Mouse (Mus musculus) testis, adult 2 months (tissue): ENCODE data around the gene Pola2. TPM values are rescaled to one million over a fixed set of nuclear protein-coding genes. Genes with fewer than 3 reads are reported as not detected.

ENCODE experiments used
- H3K27ac ChIP-seq: fragments of 200-500 bp; 2 replicates; pipeline ENCODE4 v1.5.1; 2012; ENCODE audit warnings: low read depth, low read length; ENCODE audit not compliant: control insufficient read depth, insufficient read depth
- H3K27me3 ChIP-seq: fragments of 200-500 bp; 2 replicates; pipeline ENCODE4 v1.6.1; 2012; ENCODE audit warnings: mild to moderate bottlenecking, low read length, moderate library complexity; ENCODE audit not compliant: control insufficient read depth, insufficient read depth
- H3K36me3 ChIP-seq: fragments of 200-500 bp; 2 replicates; pipeline ENCODE4 v1.6.1; 2012; ENCODE audit warnings: mild to moderate bottlenecking, low read length; ENCODE audit not compliant: control insufficient read depth, insufficient read depth
- H3K4me1 ChIP-seq: fragments of 200-500 bp; 2 replicates; pipeline ENCODE4 v1.6.1; 2012; ENCODE audit warnings: low read length; ENCODE audit not compliant: control insufficient read depth, insufficient read depth
- H3K4me3 ChIP-seq: fragments of 200-500 bp; 2 replicates; pipeline ENCODE4 v1.5.1; 2012; ENCODE audit warnings: low read depth, mild to moderate bottlenecking, low read length, moderate library complexity, mixed read lengths; ENCODE audit not compliant: control insufficient read depth
- CTCF ChIP-seq: fragments of 200-500 bp; IDR thresholded peaks from 2 replicates; pipeline ENCODE4 v1.5.1; 2012; ENCODE audit warnings: low read depth, mild to moderate bottlenecking, inconsistent platforms, low read length, moderate library complexity; ENCODE audit not compliant: control insufficient read depth, insufficient read depth, insufficient replicate concordance
- POLR2A ChIP-seq: fragments of 200-500 bp; IDR thresholded peaks from 2 replicates; pipeline ENCODE4 v1.6.1; 2012; ENCODE audit warnings: low read depth, mild to moderate bottlenecking, inconsistent platforms, low read length, moderate library complexity; ENCODE audit not compliant: control insufficient read depth
- polyA plus RNA-seq: library from polyadenylated mRNA; depleted of rRNA; stranded (reverse); fragments of >200 nt; gene quantifications from 2 replicates; pipeline ENCODE4 v1.2.3, GENCODE M21; 2012

The Pola2 gene
- polyA plus RNA-seq, 1 experiment: 31.4 TPM

DNA sequence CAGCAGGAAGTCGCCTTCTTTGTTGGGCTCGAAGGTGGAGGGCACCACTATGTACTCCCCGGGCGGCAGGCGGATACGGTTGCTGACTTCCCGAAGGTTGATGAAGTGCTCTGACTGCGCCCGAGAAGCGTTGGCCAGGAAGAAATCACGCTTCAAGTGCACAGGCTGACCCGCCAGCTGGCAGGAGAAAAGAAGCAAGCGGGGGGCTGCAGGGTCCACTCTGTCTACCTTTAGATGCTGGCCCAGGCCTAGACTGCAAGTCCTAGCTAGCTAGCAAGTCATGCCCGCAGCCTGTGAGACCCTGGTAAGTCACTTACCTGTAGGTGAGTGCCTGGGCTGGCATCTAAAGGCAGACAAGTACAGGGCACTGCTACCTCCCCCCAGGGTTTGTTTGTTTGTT is 30.7 kb upstream of the Pola2 start:
- no peak for TF ChIP-seq POLR2A
- TF ChIP-seq CTCF: no peak
- Histone ChIP-seq H3K27me3 (no peaks in the 10 kb centered on the region), H3K36me3 (no peaks in the 10 kb centered on the region), H3K27ac (no peak overlapping the region), H3K4me3 (no peak overlapping the region), H3K4me1 (peaks cover 2% of the 10 kb centered on the region)

DNA sequence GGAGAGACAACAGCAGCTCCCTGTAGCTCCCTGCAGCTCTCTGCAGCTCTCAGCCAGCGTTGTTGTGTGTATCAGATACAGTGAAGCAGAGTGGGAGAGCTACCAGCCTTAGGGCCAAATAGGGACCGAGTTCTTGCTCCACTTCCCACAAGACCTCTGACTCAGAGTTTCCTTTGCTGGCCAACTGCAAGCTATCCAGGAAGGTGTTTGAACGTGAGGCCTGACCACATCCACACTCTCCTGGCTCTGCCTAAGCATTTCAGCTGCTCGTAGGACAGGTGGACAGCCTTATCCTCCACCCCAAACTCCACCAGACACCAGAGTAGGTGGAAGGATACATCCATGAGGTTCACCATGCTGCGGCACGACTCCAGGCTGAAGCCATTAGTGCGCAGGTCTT is 28.0 kb upstream of the Pola2 start:
- Histone ChIP-seq H3K4me3 (no peak overlapping the region), H3K27me3 (no peaks in the 10 kb centered on the region), H3K27ac (no peak overlapping the region), H3K36me3 (no peaks in the 10 kb centered on the region), H3K4me1 (peaks cover 10% of the 10 kb centered on the region)
- no peak for TF ChIP-seq POLR2A
- no peak for TF ChIP-seq CTCF

DNA sequence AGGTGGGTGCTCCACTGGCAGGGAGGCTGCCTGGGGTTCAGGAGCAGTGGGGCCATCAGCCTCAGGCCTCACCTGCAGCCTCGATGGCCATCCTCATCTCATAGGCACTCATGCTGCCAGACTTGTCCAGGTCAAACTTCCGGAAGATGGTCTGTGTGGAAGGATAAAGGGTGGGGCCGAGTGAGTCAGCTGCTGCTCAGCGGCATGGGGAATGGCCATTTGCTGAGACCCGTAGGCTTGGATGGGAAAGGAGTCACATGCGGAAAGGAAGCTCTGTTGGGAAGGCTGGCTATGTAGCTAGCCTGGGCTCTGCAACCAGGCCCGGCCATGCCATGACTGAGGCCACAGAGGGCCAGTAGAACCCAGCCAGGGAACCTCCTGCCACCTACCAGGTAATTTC is 27.5 kb upstream of the Pola2 start:
- H3K27me3 ChIP-seq: no peaks in the 10 kb centered on the region
- peaks cover 10% of the 10 kb centered on the region for H3K4me1 ChIP-seq
- H3K27ac ChIP-seq: no peak overlapping the region
- no peak overlapping the region for H3K4me3 ChIP-seq
- TF ChIP-seq POLR2A (no peak), CTCF (no peak)
- no peaks in the 10 kb centered on the region for H3K36me3 ChIP-seq

DNA sequence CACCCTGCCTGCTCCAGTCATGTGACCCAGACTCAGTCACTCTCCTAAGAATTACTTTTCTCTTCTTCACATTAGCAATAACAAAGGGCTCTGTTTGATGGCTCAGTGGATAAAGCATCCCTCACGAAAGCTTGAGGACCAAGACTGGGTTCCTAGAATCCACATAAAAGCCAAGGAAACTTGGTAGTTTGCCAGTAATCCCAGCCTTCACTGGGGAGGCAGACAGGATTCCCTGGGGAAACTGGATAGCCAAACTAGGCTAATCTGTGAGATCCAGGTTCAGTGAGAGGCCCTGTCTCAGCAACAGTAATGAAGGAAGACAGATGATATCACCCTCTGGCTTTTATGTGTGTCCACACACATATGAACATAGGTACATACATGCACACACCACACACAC is 26.9 kb upstream of the Pola2 start:
- TF ChIP-seq POLR2A: no peak
- Histone ChIP-seq H3K36me3 (no peaks in the 10 kb centered on the region), H3K4me1 (peaks cover 10% of the 10 kb centered on the region), H3K27me3 (no peaks in the 10 kb centered on the region), H3K27ac (no peak overlapping the region), H3K4me3 (no peak overlapping the region)

DNA sequence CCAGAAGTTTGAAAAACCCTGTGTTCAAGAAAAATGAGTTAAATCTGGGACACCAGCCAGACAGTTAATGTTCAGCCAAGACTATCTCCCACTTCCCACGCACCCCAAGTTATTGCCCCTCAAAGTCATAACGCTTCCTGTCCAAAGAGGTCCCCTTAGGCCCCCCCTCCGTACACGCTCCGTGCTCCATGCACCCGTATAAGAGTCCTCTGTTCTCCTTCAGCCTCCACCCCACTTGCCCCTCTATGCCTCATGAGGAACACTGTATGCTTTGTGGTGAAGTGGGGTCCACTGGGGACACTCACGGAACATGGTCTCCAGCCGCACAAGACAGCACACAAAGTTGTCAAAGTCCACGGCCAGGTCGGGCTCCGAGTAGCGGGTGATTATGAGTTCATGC is 26.0 kb upstream of the Pola2 start:
- no peaks in the 10 kb centered on the region for H3K36me3 ChIP-seq
- no peaks in the 10 kb centered on the region for H3K27me3 ChIP-seq
- no peak overlapping the region for H3K27ac ChIP-seq
- no peak for TF ChIP-seq CTCF
- TF ChIP-seq POLR2A: no peak
- H3K4me3 ChIP-seq: no peak overlapping the region
- H3K4me1 ChIP-seq: peaks cover 10% of the 10 kb centered on the region

DNA sequence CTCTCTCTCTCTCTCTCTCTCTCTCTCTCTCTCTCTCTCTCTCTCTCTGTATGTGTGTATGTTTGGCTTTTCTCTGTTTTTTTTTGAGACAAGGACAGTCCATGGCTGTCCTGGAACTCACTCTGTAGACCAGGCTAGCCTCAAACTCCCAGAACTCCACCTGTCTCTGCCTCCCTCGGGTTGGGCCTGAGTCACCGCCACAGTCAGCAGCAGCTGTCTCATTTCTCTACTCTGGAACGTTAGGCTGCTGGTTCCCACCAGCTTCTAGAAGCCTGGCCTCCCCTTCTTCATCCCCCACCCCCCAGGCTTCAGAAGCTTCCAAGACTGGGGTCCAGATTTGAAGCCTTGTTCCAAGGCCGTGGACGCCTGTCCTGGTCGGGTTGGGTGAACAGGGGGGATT is 25.6 kb upstream of the Pola2 start:
- Histone ChIP-seq H3K4me3 (no peak overlapping the region), H3K36me3 (no peaks in the 10 kb centered on the region), H3K27me3 (no peaks in the 10 kb centered on the region), H3K4me1 (peaks cover 10% of the 10 kb centered on the region), H3K27ac (no peak overlapping the region)
- TF ChIP-seq POLR2A: no peak

DNA sequence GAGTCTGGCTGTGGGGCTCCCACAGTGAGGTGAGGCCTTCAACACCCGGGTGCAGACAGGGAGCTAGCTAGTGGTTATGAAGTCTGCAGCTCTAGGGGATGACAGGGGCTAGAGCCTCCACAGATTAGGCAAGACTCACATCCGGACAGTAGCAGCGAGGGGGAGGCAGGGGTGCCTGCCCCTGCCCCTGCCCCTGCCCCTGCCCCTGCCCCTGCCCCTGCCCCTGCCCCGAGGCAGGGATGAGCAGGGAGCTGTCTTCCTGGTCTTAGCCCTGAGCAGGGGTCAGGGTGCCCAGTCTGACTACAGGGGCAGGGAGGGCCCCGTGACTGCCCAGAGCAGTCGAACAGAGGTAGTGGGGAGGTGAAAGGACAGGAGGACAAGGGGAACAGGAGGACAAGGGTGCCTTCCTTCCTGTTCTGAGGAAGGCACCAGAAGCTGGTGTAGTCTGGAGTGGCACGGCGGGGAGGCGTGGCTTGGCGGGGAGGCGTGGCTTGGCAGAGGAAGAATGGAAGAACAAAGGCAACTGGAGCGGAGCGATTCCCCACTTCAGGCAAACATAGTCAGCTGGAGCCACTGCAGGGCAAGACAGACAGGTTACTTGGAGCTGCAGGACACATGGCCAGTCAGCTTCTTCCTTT is 24.9 kb upstream of the Pola2 start:
- H3K4me3 ChIP-seq: no peak overlapping the region
- no peak for TF ChIP-seq CTCF
- TF ChIP-seq POLR2A: no peak
- H3K27me3 ChIP-seq: no peaks in the 10 kb centered on the region
- H3K4me1 ChIP-seq: peaks cover 10% of the 10 kb centered on the region
- H3K36me3 ChIP-seq: no peaks in the 10 kb centered on the region
- no peak overlapping the region for H3K27ac ChIP-seq

DNA sequence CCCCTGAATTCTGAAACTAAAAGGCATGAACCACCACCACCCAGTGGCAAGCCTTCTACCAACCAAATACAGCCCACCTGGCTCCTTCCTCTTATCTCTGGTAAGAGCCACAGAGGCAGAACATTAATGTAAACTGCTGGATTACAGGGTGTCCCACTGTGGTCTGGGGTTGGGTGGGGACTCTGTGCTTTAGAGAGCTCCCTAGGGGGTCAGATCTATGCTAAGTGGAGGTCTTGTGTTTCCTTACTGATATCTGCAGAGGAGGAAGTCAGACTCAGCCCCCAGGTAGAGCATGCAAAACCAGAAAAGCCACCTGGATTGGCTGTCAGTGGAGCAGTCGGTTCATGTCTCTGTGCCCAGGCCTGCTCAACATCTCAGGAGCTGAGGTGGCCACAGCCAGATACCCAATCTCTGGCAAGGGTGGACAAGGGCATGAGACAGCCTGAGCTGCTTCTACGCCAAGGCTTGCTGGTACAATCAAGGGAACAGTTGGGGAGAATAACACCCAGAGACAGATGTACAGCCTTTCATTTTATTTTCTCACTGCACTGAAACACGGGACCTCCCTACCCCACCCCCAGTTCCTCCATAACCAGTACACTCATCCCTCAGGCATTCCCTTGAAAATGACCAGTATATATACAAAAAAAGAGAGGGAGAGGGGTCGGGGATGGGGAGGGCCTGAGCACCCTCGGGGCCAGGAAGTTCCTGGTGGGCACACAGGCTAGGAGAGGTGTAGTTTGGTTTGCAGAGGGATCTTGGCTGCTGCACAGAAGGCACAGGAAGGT is 24.2 kb upstream of the Pola2 start:
- no peaks in the 10 kb centered on the region for H3K36me3 ChIP-seq
- no peak for TF ChIP-seq POLR2A
- TF ChIP-seq CTCF: no peak
- H3K4me1 ChIP-seq: peaks cover 10% of the 10 kb centered on the region
- no peak overlapping the region for H3K4me3 ChIP-seq
- no peaks in the 10 kb centered on the region for H3K27me3 ChIP-seq
- H3K27ac ChIP-seq: no peak overlapping the region
